Mouse (Mus musculus): ENCODE data around the gene Smpd4. TPM values are rescaled to one million over a fixed set of nuclear protein-coding genes. Genes with fewer than 3 reads are reported as not detected.

The Smpd4 gene
- total RNA-seq (2021) (10 to 100 TPM; 16.9 to 18.4 TPM), polyA plus RNA-seq (2012; rRNA removed) (45.9 and 46.9 TPM in 2 replicates)
- long read RNA-seq, full-length matches to known transcripts, result 4 of 8 reads
- long read RNA-seq, partial matches to known transcripts, result 0 of 8 reads
- long read RNA-seq, other reads (novel, unspliced or antisense), result 4 of 8 reads

DNA sequence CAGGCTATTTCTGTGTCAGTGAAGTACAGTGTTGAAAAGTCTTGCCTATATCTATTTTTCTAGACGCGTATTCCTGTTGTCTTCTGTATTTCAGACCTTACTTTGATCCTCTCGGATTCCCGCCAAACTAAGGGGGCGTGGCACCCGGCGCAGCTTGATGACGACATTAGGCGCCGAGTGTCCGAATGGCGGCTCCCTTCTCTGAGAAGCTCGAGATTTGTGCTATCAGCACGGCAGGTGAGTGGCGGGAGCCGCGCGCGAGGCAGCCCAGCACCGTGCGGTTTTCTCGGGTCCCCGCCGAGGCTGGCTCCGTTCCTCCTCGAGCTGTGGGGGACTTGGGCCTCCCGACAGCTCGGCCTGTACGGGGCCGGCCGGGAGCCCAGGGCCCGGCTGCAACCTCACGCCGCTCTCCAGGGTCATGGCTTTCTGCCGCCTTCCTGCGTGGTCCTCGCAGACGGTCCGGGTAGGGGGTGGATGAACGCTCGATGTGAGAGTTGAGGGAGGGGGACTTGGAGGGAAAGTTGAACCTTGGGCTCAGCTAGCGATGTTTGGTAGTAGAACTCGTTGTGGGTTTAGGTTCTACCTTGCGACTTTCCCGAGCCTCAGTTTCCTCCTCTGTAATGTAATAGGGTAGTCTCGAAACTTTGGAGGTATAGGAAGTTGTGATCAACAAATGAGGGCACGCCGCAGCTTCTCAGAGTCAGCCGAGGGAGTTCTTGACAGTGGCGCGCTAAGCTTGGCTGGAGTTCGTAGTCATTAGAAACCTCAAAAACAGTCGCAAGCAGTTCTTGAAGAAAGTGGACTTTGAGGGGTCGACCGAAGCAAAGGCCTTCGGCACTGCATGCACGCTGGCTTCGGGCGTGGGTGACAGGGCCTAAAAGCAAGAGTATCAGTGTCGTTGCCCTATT, at the start of gene Smpd4:
Gene Smpd4 (plus strand): TSS at position 157 of the 908 bp plus-strand sequence.
- 2% methylated on average over 60 of the region's 60 CpGs for WGBS
- H3K27ac ChIP-seq, result peak within 1 kb of the TSS; percentile 36
- intact Hi-C loops (cut with DNase I), result loop anchor here (5.0 kb wide), 1 partner anchor 108 kb away; no protein-coding TSS in a partner anchor

GRCm38 (mm10) chr16:17575870-17576824, 43.0 kb upstream of the Smpd4 start:
- no peaks in the 10 kb centered on the region for H3K27me3 ChIP-seq (ENCODE audit: control insufficient read depth, insufficient read depth, low read length)
- H3K27ac ChIP-seq, result no peak overlapping the region
- 13% methylated on average over 45 of the region's 45 CpGs for WGBS
- DNase-seq, result peak; percentile 52 to 57
- peak overlapping the region; percentile 56 for H3K4me3 ChIP-seq
- peak overlapping the region; percentile 49 for H3K9ac ChIP-seq (ENCODE audit: low read depth, low read length)
- intact Hi-C loops (cut with DNase I), result no loop called here
- H3K36me3 ChIP-seq (ENCODE audit: control insufficient read depth, insufficient read depth, low read length), result no peaks in the 10 kb centered on the region
- TF ChIP-seq EP300 (IDR thresholded peaks at IDR 0.05; ENCODE audit: insufficient read depth, low read depth, low read length) (no peak), POLR2A (IDR thresholded peaks at IDR 0.05; ENCODE audit: insufficient read depth, low read depth, low read length) (no peak), CTCF (IDR thresholded peaks at IDR 0.05) (no peak)
- H3K4me1 ChIP-seq (ENCODE audit: control insufficient read depth, insufficient read depth, low read length), result 0 out of 2 replicates have a peak, but pooled peaks cover 1% of the 10 kb centered on the region
- no peaks in the 10 kb centered on the region for H3K79me2 ChIP-seq (replicated peaks; ENCODE audit: control insufficient read depth, insufficient read depth, low read length)

More for the DNA sequence above, at the start of gene Smpd4:
- no peaks in the 10 kb centered on the region for H3K4me1 ChIP-seq (ENCODE audit: control insufficient read depth, insufficient read depth, low read length)
- peak within 1 kb of the TSS; percentile 99 for H3K4me3 ChIP-seq
- peak within 1 kb of the TSS; percentile 86 for H3K9ac ChIP-seq (ENCODE audit: low read depth, low read length)
- DNase-seq, result peak; percentile 88 to 96
- H3K79me2 ChIP-seq (replicated peaks; ENCODE audit: control insufficient read depth, insufficient read depth, low read length), result no peaks in the 10 kb centered on the region
- no peaks in the 10 kb centered on the region for H3K36me3 ChIP-seq (ENCODE audit: control insufficient read depth, insufficient read depth, low read length)
- no peaks in the 10 kb centered on the region for H3K27me3 ChIP-seq (ENCODE audit: control insufficient read depth, insufficient read depth, low read length)
- TF ChIP-seq POLR2A (IDR thresholded peaks at IDR 0.05; ENCODE audit: insufficient read depth, low read depth, low read length) (0 out of 2 replicates have a peak, but pooled peaks have one; percentile 23), EP300 (IDR thresholded peaks at IDR 0.05; ENCODE audit: insufficient read depth, low read depth, low read length) (no peak), CTCF (IDR thresholded peaks at IDR 0.05) (no peak)

DNA sequence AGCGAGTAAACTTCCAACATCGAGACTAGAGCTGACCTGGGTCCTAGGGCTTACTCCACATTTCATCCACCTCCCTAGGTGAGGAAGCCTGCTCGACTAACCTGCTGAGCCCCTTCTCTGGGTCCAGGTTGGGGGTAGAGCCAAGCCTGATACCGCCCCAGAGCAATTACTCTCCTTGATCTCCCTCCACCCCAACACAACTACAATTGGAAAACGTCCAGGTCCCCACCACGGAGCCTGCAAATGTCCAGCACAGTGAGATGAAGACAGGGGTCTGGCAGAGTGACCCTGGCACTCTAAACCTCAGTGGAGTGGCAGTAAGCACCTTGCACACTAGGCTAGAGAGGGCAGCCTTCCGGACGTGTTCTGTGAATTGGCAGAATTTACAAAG, 42.3 kb upstream of the Smpd4 start:
- TF ChIP-seq CTCF (IDR thresholded peaks at IDR 0.05) (no peak), POLR2A (IDR thresholded peaks at IDR 0.05; ENCODE audit: insufficient read depth, low read depth, low read length) (no peak), EP300 (IDR thresholded peaks at IDR 0.05; ENCODE audit: insufficient read depth, low read depth, low read length) (no peak)
- Histone ChIP-seq H3K27me3 (ENCODE audit: control insufficient read depth, insufficient read depth, low read length) (no peaks in the 10 kb centered on the region), H3K36me3 (ENCODE audit: control insufficient read depth, insufficient read depth, low read length) (no peaks in the 10 kb centered on the region), H3K4me3 (peak overlapping the region; percentile 56), H3K27ac (no peak overlapping the region), H3K4me1 (ENCODE audit: control insufficient read depth, insufficient read depth, low read length) (0 out of 2 replicates have a peak, but pooled peaks cover 1% of the 10 kb centered on the region), H3K79me2 (replicated peaks; ENCODE audit: control insufficient read depth, insufficient read depth, low read length) (no peaks in the 10 kb centered on the region), H3K9ac (ENCODE audit: low read depth, low read length) (no peak overlapping the region; the same call in 1 of the 2 replicates)
- 19% methylated on average over 8 of the region's 8 CpGs for WGBS
- intact Hi-C loops (cut with DNase I), result no loop called here
- no peak for DNase-seq

- no peaks in the 10 kb centered on the region for H3K36me3 ChIP-seq (ENCODE audit: control insufficient read depth, insufficient read depth, low read length)
- DNase-seq, result no peak
- H3K27me3 ChIP-seq (ENCODE audit: control insufficient read depth, insufficient read depth, low read length), result no peaks in the 10 kb centered on the region
- no peaks in the 10 kb centered on the region for H3K4me1 ChIP-seq (ENCODE audit: control insufficient read depth, insufficient read depth, low read length)
- H3K79me2 ChIP-seq (replicated peaks; ENCODE audit: control insufficient read depth, insufficient read depth, low read length), result no peaks in the 10 kb centered on the region
- no peak within 1 kb of the TSS for H3K27ac ChIP-seq
- H3K4me3 ChIP-seq, result no peak within 1 kb of the TSS
- TF ChIP-seq CTCF (IDR thresholded peaks at IDR 0.05) (peak; percentile 55), EP300 (IDR thresholded peaks at IDR 0.05; ENCODE audit: insufficient read depth, low read depth, low read length) (no peak)
- H3K9ac ChIP-seq (ENCODE audit: low read depth, low read length), result no peak within 1 kb of the TSS
- 30% methylated on average over 8 of the region's 8 CpGs for WGBS
- intact Hi-C loops (cut with DNase I), result no loop called here
These were observed 36.1 kb upstream of the Smpd4 start, which contains the start of gene Slc7a4 for GRCm38 (mm10) chr16:17583064-17583463. Gene Slc7a4 (minus strand): TSS chr16:17583214.

DNA sequence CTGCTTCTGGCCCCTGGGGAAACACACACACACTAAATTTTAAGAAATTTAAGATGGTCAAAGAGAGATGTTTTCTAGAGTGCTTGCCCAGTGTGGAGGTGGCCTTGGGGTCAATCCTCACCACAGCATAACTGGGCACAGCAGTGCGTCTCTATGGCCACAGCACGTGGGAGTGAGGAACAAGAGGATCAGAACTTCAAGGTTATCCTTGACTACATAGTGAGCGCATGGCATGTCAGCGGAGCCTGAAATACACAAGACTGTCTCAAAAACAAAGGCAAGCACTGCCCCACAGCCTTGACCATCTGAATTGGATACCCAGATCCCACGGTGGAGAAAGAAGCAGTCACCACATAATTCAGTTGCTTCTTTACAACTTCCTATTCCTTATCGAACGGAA, 34.6 kb upstream of the Smpd4 start:
- 81% methylated on average over 7 of the region's 7 CpGs for WGBS
- Histone ChIP-seq H3K27me3 (ENCODE audit: control insufficient read depth, insufficient read depth, low read length) (no peaks in the 10 kb centered on the region), H3K4me3 (no peak overlapping the region), H3K4me1 (ENCODE audit: control insufficient read depth, insufficient read depth, low read length) (no peaks in the 10 kb centered on the region), H3K27ac (no peak overlapping the region), H3K9ac (ENCODE audit: low read depth, low read length) (no peak overlapping the region), H3K36me3 (ENCODE audit: control insufficient read depth, insufficient read depth, low read length) (no peaks in the 10 kb centered on the region), H3K79me2 (replicated peaks; ENCODE audit: control insufficient read depth, insufficient read depth, low read length) (no peaks in the 10 kb centered on the region)
- intact Hi-C loops (cut with DNase I), result no loop called here
- DNase-seq, result no peak
- TF ChIP-seq POLR2A (IDR thresholded peaks at IDR 0.05; ENCODE audit: insufficient read depth, low read depth, low read length) (no peak), CTCF (IDR thresholded peaks at IDR 0.05) (no peak), EP300 (IDR thresholded peaks at IDR 0.05; ENCODE audit: insufficient read depth, low read depth, low read length) (no peak)
